In genomic region chr5:31968046-31968506, GRCm38 (mm10) we compare ENCODE assay signal across 9 mouse cellular contexts.
DNase-seq lines count a peak whose midpoint lies in the region; ATAC-seq and TF ChIP-seq lines count a peak whose summit lies in the region.
"Had no signal": no experiment of that assay in that cellular context is flagged by ENCODE, and none has a peak within 500 bp of the region (broad histone marks: within the 10 kb centered on the region; RNA-seq: fewer than 3 reads in every experiment).

No protein-coding gene starts in this region.

- ATAC-seq in liver, embryonic 14.5 days (ENCODE audit: insufficient read depth): peak; percentile 68
- no peak for ATAC-seq in CD4-positive, CD25-positive, alpha-beta regulatory T cell, adult 4 months
- ATAC-seq in midbrain, embryonic 11.5 days (ENCODE audit: low FRiP score): no peak
- ATAC-seq in forebrain, embryonic 12.5 days (ENCODE audit: low FRiP score): no peak

- intact Hi-C loops in heart, postnatal 25 days (cut with DNase I): no loop called here

- H3K36me3 ChIP-seq in liver, embryonic 14.5 days (replicated peaks; ENCODE audit: control insufficient read depth, insufficient read depth, low read depth): no peaks in the 10 kb centered on the region
- no peaks in the 10 kb centered on the region for H3K36me3 ChIP-seq in midbrain, embryonic 11.5 days (ENCODE audit: control insufficient read depth, insufficient read depth, low read length)
- no peaks in the 10 kb centered on the region for H3K36me3 ChIP-seq in forebrain, embryonic 12.5 days (replicated peaks)

- TF ChIP-seq CTCF in liver, embryonic 14.5 days (IDR thresholded peaks at IDR 0.05; ENCODE audit: low read depth): no peak

- 50% methylated on average over 6 of the region's 6 CpGs for WGBS in liver, embryonic 14.5 days (ENCODE audit: insufficient replicate concordance)
- WGBS in midbrain, embryonic 11.5 days: 81% methylated on average over 6 of the region's 6 CpGs
- WGBS in forebrain, embryonic 12.5 days: 82% methylated on average over 6 of the region's 6 CpGs

- DNase-seq in adrenal gland, postnatal 36 days: peak; percentile 7 to 41
- DNase-seq in adrenal gland, adult 18-20 months (ENCODE audit: low spot score in 2 of 2): no peak
- DNase-seq in NIH3T3 (ENCODE audit: low read depth): peak; percentile 48
- DNase-seq in heart, postnatal 25 days (ENCODE audit: low spot score): peak; percentile 14
- peak in 1 of 3 experiments; percentile 22 for DNase-seq in liver, embryonic 14.5 days (ENCODE audit: low read depth in 3 of 3, low spot score in 3 of 3)
- DNase-seq in midbrain, embryonic 11.5 days (ENCODE audit: low spot score, missing footprints): no peak

- no peak overlapping the region for H3K9ac ChIP-seq in liver, embryonic 14.5 days (replicated peaks)
- H3K9ac ChIP-seq in midbrain, embryonic 11.5 days (ENCODE audit: low read length): no peak overlapping the region
- no peak overlapping the region for H3K9ac ChIP-seq in forebrain, embryonic 12.5 days

- H3K27me3 ChIP-seq in liver, embryonic 14.5 days (ENCODE audit: control insufficient read depth, insufficient read depth, low read length): no peaks in the 10 kb centered on the region
- H3K27me3 ChIP-seq in midbrain, embryonic 11.5 days (ENCODE audit: control insufficient read depth, insufficient read depth, low read length): no peaks in the 10 kb centered on the region
- H3K27me3 ChIP-seq in forebrain, embryonic 12.5 days: no peaks in the 10 kb centered on the region
- H3K27me3 ChIP-seq: megakaryocyte, embryonic 14.5 days had no signal

- no peak for TF ChIP-seq EP300 in liver, embryonic 14.5 days (IDR thresholded peaks at IDR 0.05; ENCODE audit: low read depth)

- no peak overlapping the region for H3K4me3 ChIP-seq in liver, embryonic 14.5 days (ENCODE audit: insufficient read depth in 1 of 2, low read depth in 2 of 2, low read length in 2 of 2)
- H3K4me3 ChIP-seq in midbrain, embryonic 11.5 days (ENCODE audit: low read depth, low read length): no peak overlapping the region
- H3K4me3 ChIP-seq in forebrain, embryonic 12.5 days (replicated peaks): no peak overlapping the region
- H3K4me3 ChIP-seq: megakaryocyte, embryonic 14.5 days had no signal

- H3K27ac ChIP-seq in liver, embryonic 14.5 days: no peak overlapping the region
- no peak overlapping the region for H3K27ac ChIP-seq in midbrain, embryonic 11.5 days (ENCODE audit: low read depth, low read length)
- H3K27ac ChIP-seq in forebrain, embryonic 12.5 days: no peak overlapping the region

- no peaks in the 10 kb centered on the region for H3K4me1 ChIP-seq in liver, embryonic 14.5 days (replicated peaks; ENCODE audit: control insufficient read depth in 2 of 2, insufficient read depth in 2 of 2, low read length in 1 of 2)
- H3K4me1 ChIP-seq in midbrain, embryonic 11.5 days (ENCODE audit: control insufficient read depth, insufficient read depth, low read length): no peaks in the 10 kb centered on the region
- no peaks in the 10 kb centered on the region for H3K4me1 ChIP-seq in forebrain, embryonic 12.5 days

- no peaks in the 10 kb centered on the region for H3K9me3 ChIP-seq in liver, embryonic 14.5 days (ENCODE audit: control insufficient read depth, low read length)
- H3K9me3 ChIP-seq in midbrain, embryonic 11.5 days (ENCODE audit: control insufficient read depth, low read length): no peaks in the 10 kb centered on the region
- H3K9me3 ChIP-seq in forebrain, embryonic 12.5 days: no peaks in the 10 kb centered on the region
- H3K9me3 ChIP-seq: megakaryocyte, embryonic 14.5 days had no signal

- no peak overlapping the region for H3K4me2 ChIP-seq in liver, embryonic 14.5 days (ENCODE audit: low read depth)
- H3K4me2 ChIP-seq in midbrain, embryonic 11.5 days: no peak overlapping the region
- no peak overlapping the region for H3K4me2 ChIP-seq in forebrain, embryonic 12.5 days

Comparison
In these comparisons a context has a peak if more than half of its experiments do, and no peak if none do; other contexts are left out.
1. DNase-seq: peak in adrenal gland, postnatal 36 days (2 of 2), NIH3T3 (single experiment) and heart, postnatal 25 days (single experiment); none in adrenal gland, adult 18-20 months (0 of 2) and midbrain, embryonic 11.5 days (single experiment).